Mouse (Mus musculus) right cerebral cortex, postnatal 14 days (tissue): Measurements from ENCODE around the gene Plekha6.

ENCODE experiments used
- DNase-seq: peaks from one replicate; pipeline ENCODE4 v3.0.0; 2022

The Plekha6 gene

DNA sequence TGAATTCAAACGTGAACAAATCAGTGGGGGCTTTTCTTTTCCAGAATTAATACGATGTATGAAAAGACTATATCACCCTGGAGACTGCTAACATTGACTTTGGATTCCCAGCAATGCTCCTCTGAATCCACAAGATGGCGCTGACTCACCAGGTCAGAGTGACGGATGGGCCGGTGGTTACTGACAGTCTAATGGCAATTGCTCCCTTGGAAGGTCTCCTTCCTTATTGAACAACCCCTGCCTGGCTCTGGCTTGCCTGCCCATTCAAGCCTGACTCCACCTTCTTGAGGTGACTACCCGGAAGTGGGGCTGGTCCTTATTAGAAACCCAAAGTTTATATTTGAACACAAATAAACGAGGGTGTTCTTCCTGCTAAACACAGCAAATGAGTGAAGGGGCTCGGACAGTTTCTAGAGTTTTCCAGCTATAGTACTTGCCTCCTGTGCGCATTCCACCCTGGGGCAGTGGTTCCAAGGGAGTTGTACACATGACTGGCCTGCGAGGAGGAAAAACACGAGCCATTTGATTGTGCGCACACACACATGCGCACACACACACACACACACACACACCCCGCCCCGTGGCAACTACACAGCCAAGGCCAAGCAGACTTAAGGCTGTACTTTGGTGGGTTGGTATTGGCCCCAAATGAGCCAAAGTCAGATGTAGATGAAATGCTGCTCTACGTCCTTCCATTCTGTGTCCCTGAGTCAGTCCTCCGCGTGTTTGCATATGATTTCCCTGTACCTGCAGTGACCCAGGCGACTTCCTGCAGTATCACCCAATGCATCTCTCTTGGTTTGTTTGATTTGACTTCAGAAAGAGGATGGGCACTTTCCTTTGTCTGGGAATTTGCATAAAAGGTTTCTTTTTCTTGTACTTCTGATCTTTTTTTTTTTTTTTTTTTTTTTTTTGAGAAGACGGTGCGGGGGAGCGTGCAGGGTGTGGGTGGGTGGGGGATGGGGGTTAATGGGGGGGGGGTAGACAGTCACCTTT lies 17.7 kb upstream of the Plekha6 start:
- peak; percentile 33 for DNase-seq

DNA sequence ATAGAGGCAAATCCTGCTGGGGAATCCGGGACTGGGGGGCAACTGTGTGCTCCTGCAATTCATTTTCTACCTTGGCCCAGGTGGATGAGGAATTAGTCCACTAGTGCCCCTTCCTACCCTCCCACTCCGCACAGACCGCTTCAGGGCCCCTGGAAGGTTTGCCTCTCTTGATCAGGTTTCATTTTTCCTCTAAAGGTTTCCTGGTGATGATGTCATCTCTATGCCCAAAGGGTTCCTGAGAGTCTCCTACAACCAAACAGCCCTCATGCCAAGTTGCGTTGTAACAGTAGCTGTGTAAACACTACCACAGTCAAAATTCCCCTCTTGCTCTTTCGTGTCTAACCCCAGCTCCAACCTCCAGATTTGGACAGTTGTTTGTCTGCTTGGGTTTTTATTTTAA lies 16.7 kb upstream of the Plekha6 start:
- DNase-seq: no peak

DNA sequence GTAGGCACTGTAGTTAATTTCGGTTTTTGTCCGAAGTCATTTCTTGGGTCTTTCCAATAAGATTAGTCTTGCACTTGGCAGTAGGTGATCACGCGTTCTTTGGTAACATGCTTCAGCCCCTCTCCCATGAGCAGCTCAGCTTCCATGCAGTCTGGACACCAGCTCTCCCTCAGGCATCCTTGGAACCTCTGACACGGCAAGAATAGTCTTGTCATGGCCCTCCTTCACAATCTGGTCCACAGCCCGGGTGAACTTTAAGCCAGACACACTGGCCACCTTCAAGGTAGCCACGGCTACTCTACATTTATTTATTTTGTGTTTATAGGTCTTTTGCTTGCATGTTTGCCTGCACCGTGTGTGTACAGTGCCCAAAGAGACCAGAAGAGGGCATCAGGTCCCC lies 15.9 kb upstream of the Plekha6 start:
- no peak for DNase-seq

DNA sequence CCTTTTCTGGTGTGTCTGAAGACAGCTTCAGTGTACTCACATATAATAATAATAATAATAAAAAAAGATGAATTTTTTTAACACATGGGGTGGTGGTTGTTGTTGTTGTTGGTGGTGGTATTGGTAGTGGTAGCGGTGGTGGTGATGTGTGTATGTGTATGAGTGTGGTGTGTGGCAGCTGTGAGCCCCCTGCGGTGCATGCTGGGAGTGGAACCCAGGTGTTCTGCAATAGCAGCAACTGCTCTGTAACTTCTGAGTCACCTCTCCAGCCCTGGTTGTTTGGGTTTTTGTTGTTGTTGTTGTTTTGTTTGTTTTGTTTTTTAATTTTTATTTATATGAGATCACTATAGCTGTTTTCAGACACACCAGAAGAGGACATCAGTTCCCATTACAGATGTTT lies 13.5 kb upstream of the Plekha6 start:
- no peak for DNase-seq

DNA sequence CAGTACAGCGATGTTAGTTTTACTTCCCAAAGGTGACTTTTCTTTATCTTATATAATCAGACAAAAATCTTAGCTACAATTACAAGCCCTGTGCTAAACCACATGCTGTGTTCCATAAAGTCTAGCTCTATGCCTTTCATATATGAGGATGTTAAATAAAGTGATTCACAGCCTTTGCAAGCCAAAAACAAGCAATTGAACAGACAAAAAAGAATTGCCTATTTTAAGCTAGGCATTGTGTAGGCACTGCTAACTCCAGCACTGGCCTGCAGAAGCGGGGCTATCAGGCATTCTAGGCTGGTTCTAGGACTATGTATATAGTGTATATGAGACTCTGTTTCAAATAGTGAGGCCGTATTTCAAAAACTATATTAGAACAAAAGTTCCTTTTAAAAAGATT lies 11.8 kb upstream of the Plekha6 start:
- no peak for DNase-seq

DNA sequence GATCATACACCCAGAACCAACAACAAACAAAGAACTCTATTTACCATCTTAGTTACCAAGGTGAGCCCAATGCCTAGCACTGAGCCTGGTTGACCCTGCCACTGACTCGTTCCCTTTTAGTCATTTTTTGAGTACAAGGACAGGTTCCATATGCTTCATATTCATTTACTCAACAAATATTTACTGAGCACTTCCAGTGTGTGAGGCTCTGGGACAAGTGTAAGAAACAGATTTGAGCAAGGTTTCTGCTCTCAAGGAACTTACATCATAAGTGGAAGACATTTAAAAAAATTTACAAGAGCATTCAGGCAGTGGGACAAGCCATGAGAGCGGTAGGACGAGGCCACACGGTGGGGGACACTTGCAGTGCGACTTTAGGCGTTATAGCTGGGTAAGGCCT lies 8.7 kb upstream of the Plekha6 start:
- no peak for DNase-seq

DNA sequence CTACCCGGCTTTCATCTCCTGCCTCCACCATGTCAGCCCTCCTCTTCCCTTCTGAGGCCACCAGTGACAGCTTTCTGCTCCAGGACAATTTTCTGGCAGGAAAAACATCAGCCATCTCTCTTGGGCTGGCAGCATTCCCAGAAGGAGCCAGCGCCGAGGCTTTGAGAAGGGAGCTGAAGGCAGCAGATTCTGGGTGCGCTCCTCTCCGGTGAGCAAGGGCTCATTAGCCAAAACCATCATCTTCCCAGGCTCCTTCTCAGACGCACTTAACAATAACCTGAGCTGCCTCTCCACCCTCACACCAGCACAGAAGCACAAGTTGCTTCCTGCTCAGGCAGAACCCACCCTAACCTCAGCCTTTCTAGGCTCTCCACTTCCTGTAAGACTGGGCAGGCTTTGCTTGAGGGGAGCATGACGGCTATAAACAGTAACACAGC lies 4.9 kb upstream of the Plekha6 start:
- DNase-seq: peak; percentile 67

DNA sequence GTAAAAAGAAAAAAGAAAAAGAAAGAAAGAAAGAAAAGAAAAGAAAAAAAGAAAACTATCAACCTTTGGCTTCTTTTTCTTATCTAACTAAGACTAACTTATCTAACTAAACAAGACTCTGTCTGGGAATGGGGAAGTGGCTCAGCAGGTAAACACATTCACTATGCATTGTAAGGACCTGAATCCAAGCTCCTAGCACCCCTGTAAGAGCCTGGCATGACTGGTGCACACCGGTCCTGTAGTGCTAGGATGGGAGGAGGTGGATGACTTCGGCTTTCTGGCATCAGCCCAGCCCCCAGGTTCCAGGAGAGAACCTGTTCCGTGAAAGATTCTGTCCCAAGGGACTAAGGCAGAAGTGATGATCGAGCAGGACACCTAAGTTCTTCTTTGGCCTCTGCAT lies 2.5 kb upstream of the Plekha6 start:
- no peak for DNase-seq

DNA sequence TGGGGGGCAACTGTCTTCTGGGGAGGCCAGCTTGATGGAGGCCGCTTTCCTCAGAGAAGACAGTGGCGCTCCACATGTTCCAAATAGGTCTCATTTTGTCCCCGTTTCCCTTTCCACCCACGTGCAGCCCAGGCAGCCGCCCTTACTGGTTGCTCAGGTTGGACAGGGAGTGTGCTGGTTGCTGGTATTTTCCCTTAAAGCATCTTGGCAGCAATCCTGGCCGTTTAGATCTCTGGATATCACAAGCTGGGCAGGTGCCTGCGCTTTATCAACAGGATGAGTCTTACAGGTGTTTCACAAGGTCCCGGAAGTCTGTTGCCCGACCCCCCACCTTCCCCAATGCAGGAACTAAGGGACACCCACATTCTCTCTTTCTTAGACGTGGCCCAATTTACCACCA lies 2.0 kb upstream of the Plekha6 start:
- DNase-seq: no peak

DNA sequence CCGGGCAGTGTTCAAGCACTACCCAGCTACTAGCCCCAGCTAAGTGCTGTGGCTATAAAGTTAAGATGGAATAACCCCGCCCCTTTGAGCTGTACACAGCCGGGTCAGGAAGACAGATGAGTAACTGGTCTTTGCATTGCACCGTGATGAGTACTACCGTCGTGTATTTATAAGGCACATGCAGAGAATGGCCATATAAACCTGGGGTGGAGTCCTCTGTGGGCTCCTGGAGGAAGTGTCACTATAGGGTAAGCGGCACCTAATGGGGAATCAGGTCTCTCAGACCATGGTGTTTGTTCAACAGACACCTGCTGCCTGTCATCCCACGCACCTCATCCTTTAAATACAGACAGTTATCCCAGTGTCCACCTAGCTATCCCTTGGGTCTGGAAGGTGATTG lies 1.0 kb upstream of the Plekha6 start:
- no peak for DNase-seq

DNA sequence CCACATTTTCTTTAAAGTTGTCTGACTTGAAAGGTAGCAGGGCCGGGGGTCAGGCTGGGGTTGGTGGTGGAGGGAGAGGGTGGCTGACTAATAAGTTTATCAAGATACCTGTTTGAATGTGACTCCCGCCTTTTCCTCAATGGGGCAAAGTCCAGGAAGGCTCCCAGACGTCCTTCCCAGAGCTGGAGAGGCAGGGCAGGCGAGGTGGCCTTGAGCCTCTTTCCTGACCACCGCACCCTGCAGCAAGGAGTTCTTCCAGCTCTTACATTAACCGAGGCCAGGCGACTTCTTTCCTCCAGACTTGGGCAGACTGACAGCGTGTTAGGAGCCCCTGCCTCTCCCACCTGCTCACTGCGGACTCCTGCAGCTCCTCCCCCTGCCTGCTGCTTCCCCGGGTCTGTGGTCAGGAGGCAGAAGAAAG lies 591 bp downstream of the Plekha6 start:
- no peak for DNase-seq

DNA sequence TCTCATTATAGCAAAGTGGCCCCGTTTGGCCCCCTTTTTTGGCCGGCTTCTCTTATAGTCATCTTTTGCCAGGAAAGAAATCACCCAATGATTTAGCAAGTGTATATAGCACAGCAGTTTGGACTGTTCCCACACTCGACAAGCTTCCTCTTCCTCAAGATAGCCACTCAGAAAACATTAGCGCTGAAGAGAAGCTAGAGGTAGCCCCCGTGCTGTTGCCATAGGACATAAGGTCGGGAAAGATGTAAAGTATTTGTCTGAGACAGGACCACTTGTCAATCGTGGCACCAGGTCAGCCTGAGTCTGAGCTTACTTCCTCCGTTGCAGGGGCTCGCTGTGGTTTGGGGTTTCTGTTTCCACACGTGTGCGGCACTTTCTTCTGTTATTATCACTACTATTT lies 1.1 kb downstream of the Plekha6 start:
- DNase-seq: no peak

DNA sequence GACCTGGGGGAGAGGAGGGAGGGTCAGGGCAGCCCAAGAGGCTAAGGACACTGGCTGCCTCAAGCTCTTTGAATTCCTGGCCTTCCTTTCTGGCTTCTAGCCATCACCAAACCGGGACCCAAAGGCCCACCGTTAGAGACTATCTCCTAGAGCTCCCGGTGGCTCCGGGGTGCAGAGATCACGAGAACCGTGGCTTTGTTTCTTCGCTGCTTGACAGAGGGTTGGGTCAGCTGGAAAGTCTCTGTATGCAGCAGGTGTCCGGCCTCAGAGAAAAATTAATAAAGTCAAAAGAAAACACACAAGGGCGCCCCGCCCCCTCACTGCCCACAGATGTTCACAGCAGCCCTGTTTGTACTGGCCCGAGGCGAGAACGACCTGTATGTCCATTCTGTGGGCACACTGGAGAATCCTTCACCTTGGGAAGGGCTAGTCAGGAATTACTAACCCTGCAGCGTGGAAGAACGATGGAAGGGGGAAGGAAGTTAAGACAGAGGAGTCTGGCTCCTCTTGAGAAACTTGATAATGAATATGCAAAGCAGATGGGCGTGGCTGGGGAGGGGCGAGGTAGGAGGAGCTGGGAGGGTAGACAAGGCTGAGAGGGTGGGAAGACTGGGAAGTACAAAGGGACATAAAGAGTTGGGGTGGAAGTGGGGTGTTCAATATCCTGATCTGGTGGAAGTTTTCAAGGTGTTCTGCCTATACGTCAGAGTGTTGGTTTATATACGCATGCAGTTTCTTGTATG lies 4.5 kb downstream of the Plekha6 start:
- no peak for DNase-seq

DNA sequence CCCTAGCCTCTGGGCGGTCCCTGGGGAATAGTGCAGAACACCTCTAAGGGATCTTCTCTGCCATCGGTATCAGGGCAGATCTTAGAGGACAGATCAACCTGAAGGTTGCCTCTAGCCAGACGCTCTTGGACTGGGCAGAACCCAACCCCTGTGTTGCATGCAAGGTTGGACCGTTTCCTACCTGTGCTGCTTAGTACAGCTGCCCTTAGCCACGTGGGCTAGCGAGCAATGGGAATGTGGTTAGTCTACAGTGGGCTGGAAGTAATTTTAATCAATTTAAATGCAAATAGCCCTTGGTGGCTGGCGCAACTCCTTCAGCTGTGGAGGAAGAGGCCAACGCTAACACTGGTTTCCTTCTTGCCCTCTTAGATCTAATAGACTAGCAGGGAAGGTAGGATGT lies 6.2 kb downstream of the Plekha6 start:
- no peak for DNase-seq

DNA sequence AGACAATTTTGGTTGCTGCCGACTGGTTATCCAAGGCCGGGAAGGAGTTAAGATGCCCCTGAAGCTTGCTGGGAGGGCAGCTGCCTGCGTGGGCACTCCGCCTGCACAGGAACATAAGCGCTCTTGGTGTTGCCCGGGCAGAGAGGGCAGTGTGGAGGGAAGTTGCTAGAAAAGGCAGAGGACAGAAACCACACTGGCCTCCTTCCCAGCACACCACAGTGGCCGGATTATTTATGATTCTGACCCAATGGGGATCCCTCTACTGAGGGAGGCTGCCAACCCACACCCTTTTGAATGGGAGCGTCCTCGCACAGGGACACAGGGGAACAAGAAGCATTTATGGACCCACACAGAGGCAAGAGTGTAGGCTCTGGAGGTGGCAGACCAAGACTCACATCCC lies 7.3 kb downstream of the Plekha6 start:
- DNase-seq: no peak

DNA sequence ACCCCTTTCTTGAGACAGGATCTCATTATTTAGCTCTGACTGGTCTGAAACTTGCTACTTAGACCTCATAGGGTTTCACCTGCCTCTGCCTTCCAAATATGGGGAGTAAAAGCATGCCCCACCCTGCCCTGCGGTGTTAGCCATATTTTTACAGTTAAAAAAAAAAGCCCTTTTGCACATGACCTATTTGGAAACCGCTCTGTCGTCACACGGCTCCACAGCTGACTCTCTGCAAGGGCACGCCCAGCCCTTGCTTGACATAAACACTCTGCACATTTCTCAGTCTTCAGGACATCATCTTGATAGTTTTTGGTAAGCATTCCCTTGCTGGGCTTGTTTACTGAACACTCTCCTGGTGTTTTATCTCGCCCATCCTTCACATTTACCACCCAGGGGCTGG lies 11.1 kb downstream of the Plekha6 start:
- DNase-seq: no peak

DNA sequence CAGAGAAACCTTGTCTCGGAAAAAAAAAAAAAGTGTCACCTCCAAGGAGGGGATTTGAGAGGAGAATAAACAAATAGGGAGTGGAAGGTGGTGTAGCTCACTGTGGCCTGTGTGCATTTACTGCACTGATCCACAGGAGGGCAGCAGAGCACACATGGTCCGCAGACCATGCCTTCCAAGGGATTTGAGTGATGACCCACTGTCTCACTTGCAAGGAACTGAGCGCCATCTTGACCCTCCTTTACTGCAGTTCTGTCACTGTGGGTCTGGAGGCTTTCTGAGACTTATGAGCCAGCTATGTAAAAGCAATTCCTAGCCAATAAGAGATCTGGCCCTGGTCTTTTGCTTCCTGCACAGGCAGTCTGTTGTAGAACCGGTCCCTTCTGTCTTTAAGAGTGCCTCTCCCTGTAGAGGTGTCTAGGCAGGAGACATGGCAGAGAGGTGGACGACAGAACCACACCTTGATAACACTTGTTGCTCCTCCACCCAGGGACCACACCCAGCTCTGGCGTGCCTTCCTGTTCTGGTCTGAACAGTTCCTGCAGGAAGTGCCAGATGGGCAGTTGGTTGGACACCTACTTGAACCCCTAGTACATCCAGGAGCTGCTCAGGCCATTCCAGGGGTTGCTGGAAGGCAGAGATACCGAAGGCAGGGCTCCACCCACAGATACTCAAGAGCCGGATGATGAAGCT lies 13.6 kb downstream of the Plekha6 start:
- DNase-seq: peak; percentile 55

DNA sequence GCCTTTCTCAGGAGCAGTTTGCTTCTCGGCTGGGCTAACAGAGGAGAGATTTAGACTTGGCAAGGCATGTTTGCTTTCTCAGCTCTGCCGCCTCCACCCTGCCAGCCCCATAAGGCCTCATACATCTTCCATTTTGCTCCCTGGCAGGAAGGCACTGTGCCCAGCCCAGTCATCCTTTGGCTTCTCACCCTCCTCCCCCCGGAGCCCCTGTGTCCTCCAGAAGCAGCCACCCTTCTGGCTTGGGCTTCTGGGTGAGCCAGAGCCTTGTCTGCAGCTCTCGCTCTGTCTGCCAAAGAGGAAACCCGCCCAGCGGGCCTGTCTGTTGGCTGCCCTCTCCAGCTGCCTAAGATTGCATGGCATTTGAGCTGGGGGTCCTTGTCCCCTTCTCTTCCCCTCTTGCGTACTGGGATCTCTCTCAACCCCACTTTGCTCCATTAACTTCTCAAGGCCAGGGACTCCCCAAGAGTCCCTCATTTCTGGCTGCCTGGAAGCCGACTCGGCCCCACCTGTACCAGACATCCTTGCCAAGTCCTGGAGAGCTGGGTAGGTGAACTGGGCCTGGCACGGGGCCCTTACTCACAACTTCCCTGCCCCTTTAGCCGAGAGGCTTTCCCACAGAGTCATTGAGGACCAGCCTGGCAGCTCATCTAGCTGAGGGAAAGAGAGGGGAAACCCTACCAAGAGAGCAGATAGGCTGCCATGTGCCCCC lies 14.9 kb downstream of the Plekha6 start:
- DNase-seq: peak; percentile 38

DNA sequence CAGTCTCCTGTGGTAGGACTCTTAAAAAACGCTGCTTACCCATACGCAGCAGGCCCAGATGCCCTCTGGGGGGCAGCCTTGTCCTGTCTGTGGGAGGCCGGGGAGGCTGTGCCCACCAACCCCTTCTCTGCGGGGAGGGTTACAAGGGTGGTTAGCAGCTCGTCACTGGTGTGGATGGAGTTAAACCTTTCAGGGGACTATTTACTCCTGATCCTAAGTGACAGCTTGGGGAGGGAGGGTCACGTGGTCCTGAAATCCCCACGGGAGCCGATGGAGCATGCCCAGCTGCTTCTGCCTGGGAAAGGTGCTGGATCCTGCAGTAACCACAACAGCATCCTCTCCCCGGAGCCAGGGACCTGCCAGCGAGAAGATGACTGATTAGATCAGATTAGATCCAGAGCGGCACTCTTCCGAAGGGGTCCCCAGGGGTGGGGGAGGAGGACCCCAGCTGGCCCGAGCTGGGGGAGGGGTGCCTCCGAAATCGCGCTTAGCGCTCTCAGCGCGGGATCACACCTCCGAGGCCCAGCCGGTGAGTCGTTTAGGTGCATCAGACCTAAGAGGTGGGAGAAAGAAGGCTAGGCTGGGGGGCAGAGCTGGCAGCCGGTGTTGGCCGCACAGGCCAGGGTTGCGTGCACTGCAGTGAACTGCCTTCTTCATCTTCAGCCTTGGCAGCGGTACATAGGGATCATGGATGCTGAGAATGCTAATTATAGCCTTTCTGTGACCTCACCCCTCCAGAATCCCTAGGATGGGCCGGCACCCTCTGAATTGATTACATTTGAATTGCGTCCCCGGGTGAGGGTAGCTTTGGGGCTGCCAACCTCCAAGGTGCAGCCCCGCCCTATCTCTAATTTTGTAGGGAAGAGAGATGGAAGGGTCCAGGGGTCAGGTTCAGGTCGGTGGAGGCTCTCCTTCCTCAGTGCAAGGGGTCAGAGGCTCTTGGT lies 17.3 kb downstream of the Plekha6 start:
- DNase-seq: peak; percentile 86

DNA sequence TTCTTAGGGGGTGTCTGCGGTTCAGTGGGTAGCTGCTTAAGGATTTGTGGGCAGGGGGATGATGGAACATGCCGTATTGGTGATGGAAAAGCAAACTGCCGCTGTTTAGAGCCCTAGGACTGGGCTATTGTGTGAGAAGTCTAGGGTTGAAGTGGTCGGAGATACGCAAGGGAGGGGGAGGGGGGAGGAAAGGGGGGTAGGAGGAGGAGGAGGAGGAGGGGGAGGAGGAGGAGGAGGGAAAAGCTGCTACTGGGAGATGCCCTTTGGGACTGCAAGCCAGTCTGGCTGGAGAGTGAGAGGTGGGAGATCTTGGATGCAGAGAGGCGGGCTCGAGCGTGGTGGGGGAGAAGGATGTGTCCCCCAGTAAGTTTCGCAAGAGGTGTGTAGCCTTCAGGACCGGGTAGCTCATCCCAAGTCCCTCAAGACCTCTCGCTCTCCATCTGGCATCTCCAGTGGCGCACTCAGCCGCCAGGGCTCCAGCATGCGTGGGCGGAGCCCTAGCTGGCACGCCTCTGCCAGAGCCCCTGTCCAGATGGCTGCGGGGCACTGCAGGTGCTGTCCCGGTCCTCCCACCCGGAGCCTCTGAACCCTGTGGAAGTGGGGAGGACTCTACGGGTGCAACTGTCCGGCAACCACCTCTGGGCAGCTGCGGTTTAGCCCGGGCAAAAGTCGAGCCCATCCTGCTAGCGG lies 18.2 kb downstream of the Plekha6 start:
- DNase-seq: peak; percentile 60

DNA sequence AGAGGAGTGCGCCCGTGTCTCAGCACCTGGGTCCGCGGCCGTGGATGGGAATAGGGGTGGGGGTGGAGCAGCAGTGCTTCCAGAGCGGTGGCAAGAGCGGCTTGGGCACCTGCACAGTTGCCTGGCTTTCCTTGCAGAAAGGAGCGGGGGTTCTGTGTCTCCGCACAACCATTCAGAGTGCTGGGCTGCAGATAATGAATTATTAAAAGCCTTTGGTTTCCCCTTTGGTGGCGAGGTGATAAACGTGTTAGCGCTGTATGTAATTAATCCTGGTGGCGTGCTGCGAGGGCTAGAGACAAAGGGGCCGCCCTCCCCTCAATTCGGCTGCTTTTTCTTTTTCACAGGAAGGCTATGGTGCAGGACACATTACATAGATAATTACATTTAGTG lies 18.7 kb downstream of the Plekha6 start:
- DNase-seq: peak; percentile 48
